Mouse (Mus musculus) cortical plate, adult 2 months (tissue): ENCODE measurements around the gene Tnrc6b. TPM values are rescaled to one million over a fixed set of nuclear protein-coding genes. Genes with fewer than 3 reads are reported as not detected.

Experiments
- H3K27ac ChIP-seq: fragments of 200-500 bp; 2 replicates; pipeline ENCODE4 v1.5.1; 2012; ENCODE audit warnings: low read length, control low read depth, inconsistent platforms; ENCODE audit not compliant: insufficient read depth
- H3K4me1 ChIP-seq: fragments of 200-500 bp; 2 replicates; pipeline ENCODE4 v1.6.1; 2011; ENCODE audit warnings: low read length; ENCODE audit not compliant: control insufficient read depth, insufficient read depth
- H3K4me3 ChIP-seq: fragments of 200-500 bp; 2 replicates; pipeline ENCODE4 v1.5.1; 2011; ENCODE audit warnings: mild to moderate bottlenecking, low read length, control low read depth; ENCODE audit not compliant: insufficient read depth
- CTCF ChIP-seq: fragments of 200-500 bp; IDR thresholded peaks from 2 replicates; pipeline ENCODE4 v1.5.1; 2011; ENCODE audit warnings: mild to moderate bottlenecking, control low read depth, low read length; ENCODE audit not compliant: insufficient read depth; ENCODE audit errors: extremely low read depth
- POLR2A ChIP-seq: fragments of 200-500 bp; IDR thresholded peaks from 2 replicates; pipeline ENCODE4 v1.6.1; 2011; ENCODE audit warnings: mild to moderate bottlenecking, low read length, control low read depth; ENCODE audit not compliant: insufficient read depth; ENCODE audit errors: extremely low read depth
- polyA plus RNA-seq: library from polyadenylated mRNA; depleted of rRNA; stranded (reverse); fragments of >200 nt; gene quantifications from 2 replicates; pipeline ENCODE4 v1.2.3, GENCODE M21; 2012

The Tnrc6b gene
- polyA plus RNA-seq, 1 experiment = 44.2 TPM

DNA sequence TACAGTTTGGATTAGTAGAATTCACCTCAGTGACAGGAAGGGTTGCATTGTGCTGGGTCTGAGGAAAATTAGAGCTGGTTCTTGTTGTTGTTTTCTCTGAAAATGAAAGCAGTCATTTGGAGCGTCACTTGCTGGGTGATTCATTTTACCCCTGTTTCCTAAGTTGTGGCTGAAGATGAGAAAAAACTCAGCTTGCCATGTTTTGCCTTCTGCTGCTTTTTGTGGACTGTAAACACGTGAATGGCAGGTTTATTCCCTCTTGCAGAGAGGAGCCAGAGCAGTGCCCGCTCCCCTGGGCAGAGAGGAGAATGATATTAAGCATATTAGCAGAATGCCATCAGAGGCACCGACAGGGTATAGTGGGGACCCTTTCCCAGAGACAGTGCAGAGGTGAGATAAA is 89.7 kb downstream of the Tnrc6b start:
- H3K27ac ChIP-seq = no peak overlapping the region
- H3K4me3 ChIP-seq = peak overlapping the region; percentile 36
- TF ChIP-seq CTCF (no peak), POLR2A (no peak)
- H3K4me1 ChIP-seq = peaks cover 10% of the 10 kb centered on the region

DNA sequence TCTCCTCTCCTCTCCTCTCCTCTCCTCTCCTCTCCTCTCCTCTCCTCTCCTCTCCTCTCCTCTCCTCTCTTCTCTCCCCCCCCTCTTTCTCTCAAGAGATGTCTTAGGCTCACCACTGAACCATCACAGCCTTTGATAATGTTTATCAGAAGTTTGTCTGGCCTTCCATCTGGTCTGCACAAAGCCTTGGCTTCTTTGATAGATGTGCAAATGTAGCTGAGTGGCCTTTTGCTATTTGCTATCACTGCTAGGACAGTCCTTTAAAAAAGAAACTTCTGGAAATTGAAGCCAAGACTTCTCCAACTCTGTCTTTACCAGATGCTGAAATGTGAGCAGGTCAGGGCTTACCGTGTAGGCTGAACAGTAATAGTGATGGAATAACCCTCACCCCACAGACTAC is 90.5 kb downstream of the Tnrc6b start:
- no peak overlapping the region for H3K27ac ChIP-seq
- peaks cover 10% of the 10 kb centered on the region for H3K4me1 ChIP-seq
- TF ChIP-seq POLR2A (no peak), CTCF (no peak)
- no peak overlapping the region for H3K4me3 ChIP-seq

DNA sequence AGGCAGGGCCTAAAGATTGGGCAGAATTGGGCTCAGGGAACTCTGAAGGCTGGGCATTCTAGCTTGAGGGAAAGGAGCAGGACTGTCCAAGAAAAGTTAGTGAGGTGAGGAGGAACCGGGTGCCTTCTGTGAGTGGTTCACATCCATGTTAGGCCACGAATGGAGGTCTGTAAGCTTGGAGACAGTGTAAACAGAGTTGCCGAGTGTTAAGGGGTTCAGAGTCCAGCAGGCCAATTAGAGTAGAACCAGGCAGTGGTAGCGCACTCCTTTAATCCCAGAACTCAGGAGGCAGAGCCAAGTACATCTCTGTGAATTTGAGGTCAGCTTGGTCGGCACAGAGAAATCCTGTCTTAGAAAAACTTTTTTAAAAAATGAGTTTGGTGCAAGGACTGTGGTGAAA is 96.0 kb downstream of the Tnrc6b start:
- Histone ChIP-seq H3K4me1 (peaks cover 11% of the 10 kb centered on the region), H3K4me3 (no peak overlapping the region), H3K27ac (no peak overlapping the region)
- TF ChIP-seq CTCF (no peak), POLR2A (no peak)

DNA sequence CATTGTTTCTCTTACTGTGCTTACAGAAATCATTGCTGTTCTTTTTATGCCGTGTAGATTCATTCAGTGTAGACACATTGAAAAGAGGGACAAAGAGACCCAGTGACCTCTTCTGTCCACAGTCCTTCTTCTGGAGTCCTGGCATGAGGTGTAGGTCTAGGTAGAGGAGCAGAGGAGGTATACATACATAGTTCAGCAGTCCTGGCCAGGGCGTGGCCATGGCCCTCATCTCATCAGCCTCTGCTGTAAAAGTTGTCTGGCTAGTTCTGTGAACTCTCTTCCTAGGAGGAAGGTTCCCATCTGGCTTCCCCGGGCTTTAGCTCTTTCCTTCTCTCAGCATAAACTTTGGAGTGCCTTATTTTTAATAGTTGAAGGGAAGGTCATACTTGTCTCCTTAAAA is 99.1 kb downstream of the Tnrc6b start:
- H3K4me3 ChIP-seq = no peak overlapping the region
- H3K27ac ChIP-seq = no peak overlapping the region
- no peak for TF ChIP-seq POLR2A
- no peak for TF ChIP-seq CTCF
- peaks cover 6% of the 10 kb centered on the region; the same call in 1 of the 2 replicates for H3K4me1 ChIP-seq

DNA sequence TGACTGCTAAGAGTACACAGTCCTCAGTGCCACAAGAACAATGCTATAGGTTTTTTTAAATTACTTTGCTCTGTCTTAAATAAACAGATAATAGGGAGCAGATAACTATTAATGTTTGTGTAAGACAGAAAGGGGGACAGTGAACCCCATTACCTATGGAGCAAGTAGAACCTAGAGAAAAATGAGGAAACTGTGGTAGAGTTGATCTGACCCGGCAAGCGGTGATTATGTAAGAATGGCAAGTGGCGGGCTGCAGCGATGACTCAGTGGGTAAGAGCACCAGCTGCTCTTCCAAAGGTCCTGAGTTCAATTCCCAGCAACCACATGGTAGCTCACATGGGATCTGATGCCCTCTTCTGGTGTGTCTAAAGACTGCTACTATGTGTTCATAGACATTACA is 101.7 kb downstream of the Tnrc6b start:
- TF ChIP-seq CTCF (no peak), POLR2A (no peak)
- peaks cover 2% of the 10 kb centered on the region; the same call in 1 of the 2 replicates for H3K4me1 ChIP-seq
- H3K4me3 ChIP-seq = no peak overlapping the region
- no peak overlapping the region for H3K27ac ChIP-seq

DNA sequence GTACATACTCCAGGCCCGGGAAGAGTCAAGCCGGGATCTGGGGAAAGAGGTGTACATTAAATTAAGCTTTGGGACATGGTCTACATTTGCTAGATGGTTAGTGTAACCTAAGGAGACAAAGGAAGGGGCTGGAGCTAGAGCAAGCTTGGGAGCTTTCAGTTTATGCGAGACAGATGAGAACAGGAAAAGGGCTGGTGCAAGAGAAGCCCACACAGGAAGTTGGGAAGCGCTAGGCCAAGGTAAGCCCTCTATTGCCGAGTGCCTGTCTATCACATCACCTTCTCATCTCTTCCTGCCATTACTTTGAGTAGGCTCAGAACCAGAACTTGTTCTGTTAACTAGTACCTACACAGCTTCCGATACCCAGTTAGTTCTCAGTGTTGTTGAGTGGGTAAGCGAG is 103.7 kb downstream of the Tnrc6b start:
- H3K4me3 ChIP-seq = no peak overlapping the region
- H3K27ac ChIP-seq = no peak overlapping the region
- TF ChIP-seq CTCF (no peak), POLR2A (no peak)
- H3K4me1 ChIP-seq = peaks cover 4% of the 10 kb centered on the region

DNA sequence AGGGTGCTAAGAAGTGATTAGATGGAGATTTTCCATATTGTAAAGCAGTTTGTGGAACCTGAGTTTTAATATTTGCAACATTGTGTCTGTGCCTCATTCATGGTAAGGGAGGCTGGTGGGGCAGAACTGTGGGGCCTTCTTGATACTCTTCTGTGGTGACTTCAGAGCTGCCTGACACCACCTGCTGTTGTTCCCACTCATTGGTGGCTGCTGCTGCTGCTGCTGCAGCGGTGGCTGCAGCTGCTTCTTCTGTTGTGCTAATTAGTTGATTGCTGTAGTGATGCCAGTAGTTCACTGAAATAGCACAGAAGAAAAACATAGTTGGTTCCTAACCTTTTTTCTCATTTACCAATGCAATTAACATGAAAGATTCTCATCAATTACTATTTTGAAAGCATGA is 111.2 kb downstream of the Tnrc6b start:
- no peak for TF ChIP-seq POLR2A
- no peak for TF ChIP-seq CTCF
- Histone ChIP-seq H3K4me3 (no peak overlapping the region), H3K4me1 (peaks cover 13% of the 10 kb centered on the region), H3K27ac (no peak overlapping the region)

DNA sequence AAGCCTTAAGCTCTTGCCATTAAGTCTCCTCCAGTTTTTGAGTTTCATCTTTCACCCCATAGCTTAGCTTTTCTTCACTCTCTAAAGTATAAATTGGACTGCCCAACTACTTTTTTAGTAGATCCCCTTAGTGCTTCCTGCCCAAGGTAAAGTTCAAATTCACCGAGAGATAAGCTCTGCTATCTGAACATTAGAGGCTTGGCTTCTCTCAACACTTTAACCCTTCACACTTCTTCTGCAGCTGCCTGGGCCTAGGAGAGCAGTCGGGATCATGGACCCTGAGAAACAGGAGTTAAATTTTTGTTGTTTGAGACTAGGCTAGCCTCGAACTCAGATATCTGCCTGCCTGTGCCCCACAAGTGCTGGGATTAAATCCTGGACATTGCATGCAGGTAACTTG is 120.1 kb downstream of the Tnrc6b start:
- peaks cover 4% of the 10 kb centered on the region; the same call in 1 of the 2 replicates for H3K4me1 ChIP-seq
- H3K27ac ChIP-seq = no peak overlapping the region
- H3K4me3 ChIP-seq = no peak overlapping the region
- no peak for TF ChIP-seq CTCF
- no peak for TF ChIP-seq POLR2A

DNA sequence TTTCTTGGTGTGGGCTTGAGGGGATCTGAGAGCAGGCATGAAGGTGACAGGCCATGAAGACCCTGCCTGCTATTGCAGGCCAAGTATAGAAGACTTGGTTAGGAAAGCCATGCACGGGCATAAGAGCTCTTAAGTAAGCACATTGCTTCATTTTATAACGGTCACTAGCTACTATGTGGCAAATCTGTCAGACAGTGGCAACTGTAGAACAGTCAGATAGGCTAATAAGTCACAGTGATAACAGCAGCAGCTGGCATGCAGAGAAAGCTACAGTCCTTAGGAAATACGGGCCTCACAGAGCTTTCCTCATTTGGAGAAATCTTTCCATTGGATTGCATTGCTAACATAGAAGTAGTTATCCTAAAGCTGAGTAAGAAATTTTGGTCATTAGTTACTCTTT is 121.7 kb downstream of the Tnrc6b start:
- Histone ChIP-seq H3K4me1 (peaks cover 6% of the 10 kb centered on the region; the same call in 1 of the 2 replicates), H3K4me3 (no peak overlapping the region), H3K27ac (no peak overlapping the region)
- TF ChIP-seq POLR2A (no peak), CTCF (no peak)

DNA sequence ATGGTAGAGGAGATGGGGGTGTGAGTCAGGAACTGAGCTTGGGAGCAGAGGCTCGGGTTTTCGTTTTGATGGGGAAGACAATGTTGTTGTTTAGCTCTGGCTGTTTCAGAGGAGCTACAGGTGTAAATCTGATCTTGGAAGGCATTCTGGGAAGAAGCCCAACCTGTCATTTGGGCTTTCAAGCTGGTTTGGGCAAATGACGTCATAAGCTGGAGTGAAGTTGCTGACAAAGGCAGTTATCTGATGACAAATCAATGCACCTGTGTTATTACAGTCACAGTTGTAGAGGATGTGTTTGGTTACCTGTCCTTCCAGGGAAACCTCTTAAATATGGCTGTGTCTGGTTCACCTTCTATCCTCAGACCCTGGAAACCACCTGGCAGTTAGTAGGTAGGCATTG is 125.1 kb downstream of the Tnrc6b start:
- Histone ChIP-seq H3K27ac (no peak overlapping the region), H3K4me3 (no peak overlapping the region), H3K4me1 (peaks cover 12% of the 10 kb centered on the region)
- no peak for TF ChIP-seq POLR2A
- no peak for TF ChIP-seq CTCF
